Mouse (Mus musculus) heart, embryonic 15.5 days (tissue): ENCODE measurements around the gene Sall1. TPM values are rescaled to one million over a fixed set of nuclear protein-coding genes. Genes with fewer than 3 reads are reported as not detected.
A peak's percentile ranks its signal among the peaks of the same experiment; 100 is the strongest.

Experiments
- ATAC-seq: fragments of 200-750 bp; cut with Nextera tagmentation; replicated peaks from 2 replicates; pipeline ENCODE4 v1.8.0; 2017; ENCODE audit warnings: low read depth, moderate TSS enrichment; ENCODE audit not compliant: insufficient number of reproducible peaks, insufficient read depth, low FRiP score
- H3K27ac ChIP-seq: fragments of 300-500 bp; sonication (generic); 2 replicates; pipeline ENCODE4 v1.5.1; 2015; ENCODE audit warnings: mild to moderate bottlenecking, inconsistent platforms
- H3K27me3 ChIP-seq: fragments of 300-500 bp; sonication (generic); 2 replicates; pipeline ENCODE4 v1.6.1; 2015; ENCODE audit warnings: inconsistent platforms
- H3K36me3 ChIP-seq: fragments of 300-500 bp; sonication (generic); 2 replicates; pipeline ENCODE4 v1.6.1; 2015; ENCODE audit warnings: mild to moderate bottlenecking, inconsistent platforms
- H3K4me1 ChIP-seq: fragments of 300-500 bp; sonication (generic); replicated peaks from 2 replicates; pipeline ENCODE4 v1.6.1; 2015; ENCODE audit warnings: inconsistent platforms
- H3K4me2 ChIP-seq: fragments of 300-500 bp; sonication (generic); 2 replicates; pipeline ENCODE4 v1.6.1; 2015; ENCODE audit warnings: inconsistent platforms, mild to moderate bottlenecking, moderate library complexity
- H3K4me3 ChIP-seq: fragments of 300-500 bp; sonication (generic); 2 replicates; pipeline ENCODE4 v1.5.1; 2015; ENCODE audit warnings: mild to moderate bottlenecking, inconsistent platforms
- H3K9ac ChIP-seq: fragments of 300-500 bp; sonication (generic); 2 replicates; pipeline ENCODE4 v1.6.1; 2015; ENCODE audit warnings: mild to moderate bottlenecking, inconsistent platforms
- H3K9me3 ChIP-seq: fragments of 300-500 bp; sonication (generic); replicated peaks from 2 replicates; pipeline ENCODE4 v1.6.1; 2016; ENCODE audit warnings: inconsistent platforms
- WGBS: fragments of 180-500 bp; shearing (Covaris S2); methylation state at CpG from one replicate; pipeline ENCODE4 v1.1.7; 2015; ENCODE audit warnings: mixed read lengths; 5-methylcytosine and 5-hydroxymethylcytosine counted together
- polyA plus RNA-seq: library from polyadenylated mRNA; unstranded; fragments of >200 nt; fragmentation: Nextera tagmentation; extraction: Ambion mirVana; gene quantifications from 2 replicates; pipeline ENCODE4 v1.2.1, GENCODE M21; 2015

Sall1 gene
- polyA plus RNA-seq, 1 experiment from 2014 or later, result 2.5 TPM

- no peak for ATAC-seq
- H3K27ac ChIP-seq, result no peak overlapping the region
- H3K4me2 ChIP-seq, result no peak overlapping the region
- WGBS, result 60% methylated on average over 4 of the region's 4 CpGs
- H3K4me3 ChIP-seq, result no peak overlapping the region
- H3K27me3 ChIP-seq, result peaks cover 64% of the 10 kb centered on the region
- H3K4me1 ChIP-seq, result peaks cover 27% of the 10 kb centered on the region
- no peaks in the 10 kb centered on the region for H3K36me3 ChIP-seq
- H3K9me3 ChIP-seq, result no peaks in the 10 kb centered on the region
- no peak overlapping the region for H3K9ac ChIP-seq
These were observed 5.0 kb downstream of the Sall1 start for GRCm38 (mm10) chr8:89038920-89039319.

- H3K9ac ChIP-seq, result no peak overlapping the region
- H3K4me2 ChIP-seq, result peak overlapping the region; percentile 14; the same call in 1 of the 2 replicates
- H3K9me3 ChIP-seq, result no peaks in the 10 kb centered on the region
- no peak overlapping the region for H3K27ac ChIP-seq
- H3K27me3 ChIP-seq, result peaks cover 51% of the 10 kb centered on the region
- ATAC-seq, result no peak
- H3K4me3 ChIP-seq, result no peak overlapping the region
- H3K36me3 ChIP-seq, result no peaks in the 10 kb centered on the region
- peaks cover 14% of the 10 kb centered on the region for H3K4me1 ChIP-seq
- 20% methylated on average over 9 of the region's 9 CpGs for WGBS
These were observed 6.3 kb downstream of the Sall1 start for GRCm38 (mm10) chr8:89037536-89038236.

- no peak overlapping the region for H3K4me3 ChIP-seq
- no peak overlapping the region for H3K4me2 ChIP-seq
- ATAC-seq, result no peak
- no peaks in the 10 kb centered on the region for H3K9me3 ChIP-seq
- H3K36me3 ChIP-seq, result no peaks in the 10 kb centered on the region
- H3K27me3 ChIP-seq, result peaks cover 32% of the 10 kb centered on the region
- no peak overlapping the region for H3K27ac ChIP-seq
- 81% methylated on average over 13 of the region's 13 CpGs for WGBS
- H3K4me1 ChIP-seq, result no peaks in the 10 kb centered on the region
- H3K9ac ChIP-seq, result no peak overlapping the region
These were observed 11.6 kb downstream of the Sall1 start for GRCm38 (mm10) chr8:89032412-89032811.

GRCm38 (mm10) chr8:89028156-89028555, 15.8 kb downstream of the Sall1 start:
- peaks cover 39% of the 10 kb centered on the region for H3K27me3 ChIP-seq
- H3K9me3 ChIP-seq, result no peaks in the 10 kb centered on the region
- ATAC-seq, result no peak
- H3K27ac ChIP-seq, result no peak overlapping the region; the same call in 1 of the 2 replicates
- H3K9ac ChIP-seq, result no peak overlapping the region
- H3K36me3 ChIP-seq, result no peaks in the 10 kb centered on the region
- H3K4me3 ChIP-seq, result no peak overlapping the region
- 51% methylated on average over 12 of the region's 12 CpGs for WGBS
- peaks cover 13% of the 10 kb centered on the region for H3K4me1 ChIP-seq
- no peak overlapping the region for H3K4me2 ChIP-seq

GRCm38 (mm10) chr8:89026139-89026520, 17.8 kb downstream of the Sall1 start:
- WGBS, result 25% methylated on average over 13 of the region's 13 CpGs
- Histone ChIP-seq H3K9ac (no peak overlapping the region), H3K4me3 (peak overlapping the region; percentile 44), H3K4me1 (peaks cover 16% of the 10 kb centered on the region), H3K4me2 (peak overlapping the region; percentile 82), H3K27me3 (peaks cover 42% of the 10 kb centered on the region), H3K27ac (no peak overlapping the region), H3K9me3 (no peaks in the 10 kb centered on the region), H3K36me3 (no peaks in the 10 kb centered on the region)
- no peak for ATAC-seq

GRCm38 (mm10) chr8:89025281-89026138, 18.5 kb downstream of the Sall1 start:
- H3K4me3 ChIP-seq, result peak overlapping the region; percentile 44
- peaks cover 42% of the 10 kb centered on the region for H3K27me3 ChIP-seq
- WGBS, result 8% methylated on average over 50 of the region's 55 CpGs
- H3K36me3 ChIP-seq, result no peaks in the 10 kb centered on the region
- H3K27ac ChIP-seq, result 0 out of 2 replicates have a peak overlapping the region, but pooled peaks have one; percentile 7
- peaks cover 18% of the 10 kb centered on the region for H3K4me1 ChIP-seq
- H3K9me3 ChIP-seq, result no peaks in the 10 kb centered on the region
- 0 out of 2 replicates have a peak, but pooled peaks have one; percentile 25 for ATAC-seq
- H3K9ac ChIP-seq, result no peak overlapping the region
- H3K4me2 ChIP-seq, result peak overlapping the region; percentile 82

GRCm38 (mm10) chr8:89024796-89025195, 19.2 kb downstream of the Sall1 start:
- H3K9ac ChIP-seq, result no peak overlapping the region
- H3K9me3 ChIP-seq, result no peaks in the 10 kb centered on the region
- H3K4me3 ChIP-seq, result no peak overlapping the region
- H3K4me2 ChIP-seq, result peak overlapping the region; percentile 82; the same call in 1 of the 2 replicates
- H3K36me3 ChIP-seq, result no peaks in the 10 kb centered on the region
- WGBS, result 41% methylated on average over 6 of the region's 6 CpGs
- ATAC-seq, result no peak
- peaks cover 18% of the 10 kb centered on the region for H3K4me1 ChIP-seq
- H3K27ac ChIP-seq, result peak overlapping the region; percentile 37; the same call in 1 of the 2 replicates
- H3K27me3 ChIP-seq, result peaks cover 40% of the 10 kb centered on the region

- Histone ChIP-seq H3K9ac (no peak overlapping the region), H3K27ac (no peak overlapping the region), H3K36me3 (no peaks in the 10 kb centered on the region), H3K4me3 (no peak overlapping the region), H3K4me2 (no peak overlapping the region), H3K4me1 (peaks cover 18% of the 10 kb centered on the region), H3K9me3 (no peaks in the 10 kb centered on the region), H3K27me3 (peaks cover 26% of the 10 kb centered on the region)
- ATAC-seq, result no peak
- WGBS, result 7% methylated on average over 5 of the region's 5 CpGs
These were observed 22.8 kb downstream of the Sall1 start for GRCm38 (mm10) chr8:89021139-89021538.

GRCm38 (mm10) chr8:89017891-89018290, 26.1 kb downstream of the Sall1 start:
- WGBS, result 56% methylated on average over 4 of the region's 4 CpGs
- Histone ChIP-seq H3K9me3 (no peaks in the 10 kb centered on the region), H3K36me3 (no peaks in the 10 kb centered on the region), H3K27me3 (peaks cover 3% of the 10 kb centered on the region), H3K4me2 (no peak overlapping the region), H3K4me3 (no peak overlapping the region), H3K4me1 (peaks cover 6% of the 10 kb centered on the region), H3K9ac (no peak overlapping the region), H3K27ac (no peak overlapping the region)
- ATAC-seq, result no peak

- H3K36me3 ChIP-seq, result no peaks in the 10 kb centered on the region
- H3K9ac ChIP-seq, result no peak overlapping the region
- no peak overlapping the region for H3K27ac ChIP-seq
- no peak overlapping the region for H3K4me3 ChIP-seq
- no peaks in the 10 kb centered on the region; the same call in none of the 2 replicates for H3K27me3 ChIP-seq
- 63% methylated on average over 7 of the region's 7 CpGs for whole genome bisulfite sequencing
- H3K4me2 ChIP-seq, result no peak overlapping the region
- H3K4me1 ChIP-seq, result peaks cover 6% of the 10 kb centered on the region
- no peak for ATAC-seq
- no peaks in the 10 kb centered on the region for H3K9me3 ChIP-seq
These were observed 27.4 kb downstream of the Sall1 start for GRCm38 (mm10) chr8:89016465-89017070.

- H3K36me3 ChIP-seq, result no peaks in the 10 kb centered on the region
- no peaks in the 10 kb centered on the region; the same call in none of the 2 replicates for H3K27me3 ChIP-seq
- H3K4me2 ChIP-seq, result no peak overlapping the region
- no peaks in the 10 kb centered on the region for H3K9me3 ChIP-seq
- no peak for ATAC-seq
- 58% methylated on average over 6 of the region's 6 CpGs for WGBS
- no peak overlapping the region for H3K27ac ChIP-seq
- H3K4me1 ChIP-seq, result no peaks in the 10 kb centered on the region
- no peak overlapping the region for H3K4me3 ChIP-seq
- no peak overlapping the region for H3K9ac ChIP-seq
These were observed 28.4 kb downstream of the Sall1 start for GRCm38 (mm10) chr8:89015539-89015938.
